Mouse (Mus musculus) adrenal gland, adult 18-20 months (tissue): ENCODE measurements around the gene Ddit4l. TPM values are rescaled to one million over a fixed set of nuclear protein-coding genes. Genes with fewer than 3 reads are reported as not detected.
"Not testable (repeated sequence)": the region's sequence is repeated elsewhere in the genome, so short reads cannot be mapped to it uniquely, and the experiment has no call there.

Experiments
- DNase-seq, 2 experiments: peaks; one replicate each; pipeline ENCODE4 v3.0.0; 2021 to 2022; ENCODE audit warnings: low spot score in 2 of 2
- microRNA-seq, 2 experiments: library from miRNA; unstranded; fragments of <30 nt; microRNA quantifications; one replicate each; pipeline ENCODE4 v1.2.0; 2021; ENCODE audit warnings: borderline number of aligned reads in 2 of 2
- total RNA-seq, 2 experiments: library from RNA; stranded (reverse); gene quantifications; 1 replicate in 1 of 2; 2 replicates in 1 of 2; pipeline ENCODE4 v1.2.3; 2021

Ddit4l gene
- total RNA-seq, 2 experiments from 2014 or later: 0.70 to 1.1 TPM

DNA sequence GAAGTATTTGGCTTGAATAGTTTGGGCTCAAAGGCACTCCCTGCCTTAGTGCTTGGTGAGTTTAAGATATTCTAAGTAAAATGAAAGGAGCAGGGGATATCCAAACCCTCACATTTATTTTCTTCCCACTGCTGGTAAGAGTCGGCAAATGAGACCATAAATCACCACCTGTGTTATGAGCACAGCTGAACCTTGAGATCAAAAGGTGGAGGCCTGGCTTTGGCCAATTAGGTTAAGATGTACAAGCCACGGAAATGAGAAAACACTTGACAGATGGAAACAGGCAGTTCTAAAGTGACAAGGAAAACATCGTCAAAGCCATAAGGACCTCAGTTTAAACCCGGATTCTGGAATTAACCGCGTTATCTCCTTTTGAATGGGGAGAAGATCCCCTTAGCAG lies 23.5 kb downstream of the Ddit4l start:
- no peak for DNase-seq

DNA sequence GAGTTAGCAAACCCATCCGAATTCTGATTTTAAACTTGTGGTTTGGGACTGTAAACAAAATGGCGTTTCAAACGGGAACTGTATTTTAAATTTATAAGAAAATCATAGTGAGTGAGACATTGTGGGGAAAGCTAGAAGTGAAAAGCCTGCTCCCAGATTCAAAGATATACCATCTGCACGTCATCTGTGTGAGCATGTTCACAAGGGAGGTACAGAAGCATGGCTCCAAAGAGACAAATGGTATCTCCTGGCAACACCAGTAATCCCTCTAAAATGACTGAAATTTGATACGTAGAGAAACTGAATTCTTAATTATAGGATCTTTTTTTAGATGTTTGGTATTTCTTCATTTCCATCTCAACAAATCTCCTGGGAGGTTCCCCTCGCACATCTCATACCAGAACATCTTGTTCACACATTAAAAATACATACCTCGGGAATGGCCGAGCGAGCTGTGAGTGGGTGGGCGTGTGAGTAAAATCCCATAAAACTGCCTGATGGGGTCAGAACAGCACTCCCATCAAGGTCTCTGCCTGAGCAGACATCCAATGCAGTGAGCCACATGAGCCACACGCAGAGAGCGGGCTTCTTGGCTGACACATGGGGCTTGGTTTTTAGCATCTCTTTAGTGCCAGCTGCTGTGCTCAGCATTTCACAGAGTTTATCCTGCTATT lies 26.2 kb downstream of the Ddit4l start:
- DNase-seq: no peak

DNA sequence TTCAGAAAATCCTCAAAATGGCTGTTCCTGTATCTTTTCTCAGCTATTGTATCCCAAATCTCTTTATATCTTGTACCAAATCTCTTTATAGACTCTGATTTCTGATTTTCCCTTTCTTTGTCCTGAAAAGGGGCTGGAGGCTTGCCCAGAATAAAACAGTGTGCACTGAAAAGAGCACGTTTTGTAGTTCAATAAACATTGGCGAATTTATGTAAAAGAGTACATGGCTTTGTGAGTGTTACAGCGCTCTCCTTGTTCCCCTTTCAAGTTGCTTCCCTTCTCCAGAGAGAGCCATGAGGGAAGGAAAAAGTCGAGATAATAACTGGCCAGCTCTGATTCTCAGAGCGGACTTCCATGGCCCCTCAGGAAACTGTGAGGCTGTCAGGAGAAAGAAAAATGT lies 27.7 kb downstream of the Ddit4l start:
- DNase-seq: no peak

DNA sequence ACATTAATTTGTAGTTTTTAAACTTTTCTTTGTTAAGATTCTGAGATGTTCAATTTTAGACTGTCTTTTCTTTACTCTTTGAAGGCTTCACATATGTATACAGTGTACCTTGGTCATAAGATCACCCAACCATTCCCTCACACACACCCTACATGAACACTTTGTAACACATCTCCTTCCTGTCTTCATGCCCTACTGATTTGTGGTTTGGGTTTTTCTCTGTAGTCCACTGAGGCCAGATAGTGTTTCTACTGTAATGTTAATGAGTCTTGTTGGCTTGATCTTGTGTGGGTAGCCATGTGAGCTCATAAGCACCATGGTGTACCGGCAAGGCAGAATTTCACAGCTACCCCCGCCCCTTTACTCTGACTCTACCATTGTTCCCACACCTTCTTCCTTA lies 31.4 kb downstream of the Ddit4l start:
- DNase-seq: no peak

DNA sequence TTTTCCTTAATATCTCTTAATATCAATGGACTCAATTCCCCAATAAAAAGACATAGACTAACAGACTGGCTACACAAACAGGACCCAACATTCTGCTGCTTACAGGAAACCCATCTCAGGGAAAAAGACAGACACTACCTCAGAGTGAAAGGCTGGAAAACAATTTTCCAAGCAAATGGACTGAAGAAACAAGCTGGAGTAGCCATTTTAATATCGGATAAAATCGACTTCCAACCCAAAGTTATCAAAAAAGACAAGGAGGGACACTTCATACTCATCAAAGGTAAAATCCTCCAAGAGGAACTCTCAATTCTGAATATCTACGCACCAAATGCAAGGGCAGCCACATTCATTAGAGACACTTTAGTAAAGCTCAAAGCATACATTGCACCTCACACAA lies 49.8 kb downstream of the Ddit4l start, which contains the start of gene Gm21962:
Gene Gm21962, plus strand, starts transcription at position 301 of the 400 bp plus-strand sequence.
- DNase-seq: not testable (repeated sequence)

Small RNA genes within 50 kb of the gene (microRNA-seq; reads per million reads assigned to microRNA genes)
- 0 reads per million in 2 experiments for gene Gm22468

Other genes starting within 250 kb of the Ddit4l start
- gene Gm21962, start 49.9 kb downstream of the Ddit4l start, total RNA-seq: not detected
- 100 to 1,000 TPM; 111 to 146 TPM for gene H2afz, start 242.9 kb downstream of the Ddit4l start, total RNA-seq
- 10 to 100 TPM; 21.0 to 23.1 TPM for gene Dnajb14, start 246.1 kb downstream of the Ddit4l start, total RNA-seq